Mouse (Mus musculus): Measurements from ENCODE around the gene Serpina3a.

DNA sequence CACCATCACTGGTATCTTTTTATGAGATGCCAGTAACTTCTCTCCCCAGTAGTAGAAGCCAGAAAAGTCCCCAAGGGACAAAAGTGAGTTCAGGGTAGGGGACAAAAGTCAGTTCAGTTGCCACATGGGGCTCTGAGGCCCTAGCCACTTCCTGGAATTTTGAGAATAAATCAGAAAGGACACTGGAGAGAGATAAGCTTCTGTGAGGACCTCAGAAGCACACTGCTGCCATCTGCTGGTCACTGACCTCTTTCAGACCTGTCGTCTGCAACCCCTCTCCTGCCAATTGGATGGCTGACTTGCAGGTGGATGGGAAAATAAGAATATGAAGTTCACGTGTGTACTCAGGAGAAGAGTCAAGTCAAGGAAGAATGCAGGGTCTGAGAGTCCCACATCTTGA is 42.9 kb upstream of the Serpina3a start:
- TF ChIP-seq NANOG (IDR thresholded peaks at IDR 0.05; ENCODE audit: borderline replicate concordance, low read length) (no peak), CTCF (conservative IDR thresholded peaks at IDR 0.05; ENCODE audit: low read length) (peak; percentile 45), POU5F1 (IDR thresholded peaks at IDR 0.05; ENCODE audit: borderline replicate concordance, low read length) (no peak)
